Mouse (Mus musculus): ENCODE data around the gene Olfr1373. TPM values are rescaled to one million over a fixed set of nuclear protein-coding genes. Genes with fewer than 3 reads are reported as not detected.
"Not testable (repeated sequence)": the region's sequence is repeated elsewhere in the genome, so short reads cannot be mapped to it uniquely, and the experiment has no call there.

Gene Olfr1373
- polyA plus RNA-seq (2015; fragmentation: Nextera tagmentation; extraction: Ambion mirVana): not detected in 2 replicates

DNA sequence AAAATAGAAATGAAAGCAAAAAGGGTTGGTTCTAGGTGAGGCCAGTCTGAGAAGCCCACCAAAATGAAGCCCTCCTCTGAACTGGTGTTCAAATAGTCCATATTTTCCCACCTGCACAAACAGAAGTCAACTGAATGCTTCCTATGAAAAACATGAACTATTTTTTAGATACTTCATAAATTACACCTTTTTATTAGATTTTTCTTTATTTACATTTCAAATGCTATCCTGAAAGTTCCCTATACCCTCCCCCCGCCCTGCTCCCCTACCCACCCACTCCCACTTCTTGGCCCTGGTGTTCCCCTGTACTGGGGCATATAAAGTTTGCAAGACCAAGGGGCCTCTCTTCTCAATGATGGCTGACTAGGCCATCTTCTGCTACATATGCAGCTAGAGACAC is at the start of gene Olfr1373:
TSS of gene Olfr1373 (minus strand) at position 101 of the 400 bp plus-strand sequence.
- H3K9me3 ChIP-seq; H3K4me3 ChIP-seq; H3K4me2 ChIP-seq; H3K27ac ChIP-seq; H3K36me3 ChIP-seq; H3K4me1 ChIP-seq (replicated peaks); ATAC-seq (ENCODE audit: low FRiP score); H3K27me3 ChIP-seq; H3K9ac ChIP-seq: not testable (repeated sequence)
- WGBS: 79% methylated on average over 1 of the region's 1 CpGs

DNA sequence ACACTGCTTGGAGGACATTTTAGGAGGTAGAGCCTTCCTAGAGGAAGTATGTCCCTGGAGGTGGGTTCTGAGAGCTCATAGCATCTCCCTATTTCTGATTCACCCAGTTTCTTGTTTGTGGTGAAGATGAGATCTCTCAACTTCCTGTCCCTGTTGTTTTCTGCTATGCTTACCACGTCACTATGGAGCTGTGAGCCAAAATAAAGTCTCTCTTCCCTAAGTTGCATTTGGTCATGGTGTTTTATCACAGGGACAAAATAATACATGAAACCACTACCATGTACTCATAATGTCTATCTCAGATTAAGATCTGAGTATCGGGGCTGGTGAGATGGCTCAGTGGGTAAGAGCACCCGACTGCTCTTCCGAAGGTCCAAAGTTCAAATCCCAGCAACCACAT is 35.3 kb upstream of the Olfr1373 start:
- not testable (repeated sequence) for H3K9me3 ChIP-seq; H3K36me3 ChIP-seq; H3K4me3 ChIP-seq; H3K27me3 ChIP-seq; H3K4me1 ChIP-seq (replicated peaks); ATAC-seq (ENCODE audit: low FRiP score); H3K4me2 ChIP-seq; H3K27ac ChIP-seq; H3K9ac ChIP-seq
- 93% methylated on average over 4 of the region's 4 CpGs for WGBS

DNA sequence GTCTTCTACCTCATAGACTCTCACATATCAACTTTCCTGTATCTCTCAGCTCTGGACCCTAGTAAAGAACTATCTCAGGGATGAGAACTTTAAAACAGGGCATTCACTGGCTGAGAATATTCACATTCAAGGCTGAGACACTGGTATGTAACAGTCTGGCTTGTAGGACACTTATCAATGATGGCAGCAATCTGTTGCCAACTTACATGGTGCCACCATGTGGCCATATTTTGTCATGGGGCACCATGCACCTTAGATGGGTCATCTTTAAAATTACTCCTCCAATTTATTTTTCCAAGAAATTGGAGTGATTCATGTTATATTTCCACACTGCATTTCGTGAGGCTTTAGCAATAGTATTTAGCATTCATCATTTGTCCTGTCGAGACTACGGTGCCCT is 34.6 kb upstream of the Olfr1373 start:
- not testable (repeated sequence) for H3K27me3 ChIP-seq; H3K27ac ChIP-seq; H3K36me3 ChIP-seq; H3K4me1 ChIP-seq (replicated peaks); H3K9ac ChIP-seq; H3K4me2 ChIP-seq; H3K9me3 ChIP-seq; H3K4me3 ChIP-seq; ATAC-seq (ENCODE audit: low FRiP score)
- WGBS: 76% methylated on average over 2 of the region's 3 CpGs

DNA sequence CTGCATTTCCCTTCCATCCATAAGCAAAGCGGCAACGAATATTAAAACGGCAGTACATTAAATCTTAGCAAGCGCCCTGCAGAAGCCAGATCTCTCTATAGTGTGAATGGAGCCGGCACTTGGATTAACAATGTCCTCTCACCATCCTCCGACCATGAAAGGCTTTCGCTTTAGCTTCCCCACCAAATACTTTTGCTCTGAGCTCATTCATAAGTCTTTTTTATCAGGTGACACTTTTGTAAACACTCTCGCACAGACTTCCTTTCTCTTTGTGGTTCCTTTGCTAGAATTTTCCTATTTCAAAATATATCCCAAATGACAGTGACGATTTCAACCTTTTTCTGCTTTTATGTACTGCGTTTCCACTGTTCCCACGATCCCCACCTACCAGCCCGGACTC is 23.1 kb upstream of the Olfr1373 start:
- H3K4me3 ChIP-seq: peak overlapping the region; percentile 40
- no peaks in the 10 kb centered on the region for H3K9me3 ChIP-seq
- H3K4me1 ChIP-seq (replicated peaks): peaks cover 11% of the 10 kb centered on the region
- no peak for ATAC-seq (ENCODE audit: low FRiP score)
- no peaks in the 10 kb centered on the region for H3K36me3 ChIP-seq
- peaks cover 55% of the 10 kb centered on the region for H3K27me3 ChIP-seq
- 0 out of 2 replicates have a peak overlapping the region, but pooled peaks have one; percentile 49 for H3K9ac ChIP-seq
- 24% methylated on average over 12 of the region's 12 CpGs for WGBS
- H3K4me2 ChIP-seq: peak overlapping the region; percentile 59
- H3K27ac ChIP-seq: no peak overlapping the region

DNA sequence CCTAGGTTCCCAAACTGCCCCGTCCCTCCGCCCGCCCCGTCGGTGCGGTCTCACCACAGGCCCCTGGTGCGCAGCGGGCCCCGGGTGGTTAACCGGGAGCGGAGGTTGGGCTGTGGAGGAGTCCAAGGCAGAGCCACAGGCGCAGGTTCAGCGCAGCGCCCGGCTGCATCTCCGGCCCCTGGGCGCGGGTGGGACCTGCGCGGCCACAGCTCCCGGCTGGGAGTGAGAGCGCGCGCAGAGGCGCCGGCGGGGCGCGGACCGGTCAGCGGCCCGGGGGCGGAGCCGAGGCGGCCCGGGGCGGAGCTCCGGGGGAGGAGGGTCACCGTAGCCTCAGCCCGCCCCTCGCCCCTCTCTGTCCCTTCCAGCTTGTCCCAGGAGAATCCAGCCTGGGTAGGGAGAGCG is 22.6 kb upstream of the Olfr1373 start:
- Histone ChIP-seq H3K9ac (peak overlapping the region; percentile 49), H3K4me3 (peak overlapping the region; percentile 40), H3K27me3 (peaks cover 60% of the 10 kb centered on the region), H3K4me1 (replicated peaks) (peaks cover 11% of the 10 kb centered on the region), H3K4me2 (peak overlapping the region; percentile 59)
- not testable (repeated sequence) for H3K9me3 ChIP-seq, H3K36me3 ChIP-seq, H3K27ac ChIP-seq
- 1% methylated on average over 32 of the region's 42 CpGs for WGBS
- peak; percentile 46; the same call in 1 of the 2 replicates for ATAC-seq (ENCODE audit: low FRiP score)

DNA sequence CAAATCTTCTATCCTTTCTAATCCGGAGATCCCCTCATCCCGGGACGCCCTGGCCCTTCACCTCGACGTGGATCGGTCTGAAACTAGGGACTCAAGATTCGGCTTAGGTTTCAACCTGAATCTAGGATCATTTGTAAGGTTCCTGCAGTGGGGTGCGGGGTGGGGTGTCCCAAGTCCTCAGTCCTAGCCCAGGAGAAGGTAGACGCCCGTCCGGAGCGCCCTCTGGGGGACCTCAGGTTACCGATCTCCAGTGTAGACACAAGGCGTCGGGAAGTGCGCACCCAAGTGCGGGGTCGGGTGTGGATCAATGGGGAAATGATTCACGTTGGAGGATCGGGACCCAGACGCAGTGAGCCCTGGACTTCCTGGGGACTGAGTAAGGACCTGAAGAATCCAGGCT is 21.8 kb upstream of the Olfr1373 start:
- 1% methylated on average over 21 of the region's 21 CpGs for WGBS
- H3K27me3 ChIP-seq: peaks cover 60% of the 10 kb centered on the region
- H3K4me2 ChIP-seq: peak overlapping the region; percentile 19; the same call in 1 of the 2 replicates
- no peak overlapping the region for H3K4me3 ChIP-seq
- no peaks in the 10 kb centered on the region for H3K36me3 ChIP-seq
- H3K9ac ChIP-seq: no peak overlapping the region
- ATAC-seq (ENCODE audit: low FRiP score): no peak
- H3K27ac ChIP-seq: no peak overlapping the region
- H3K9me3 ChIP-seq: no peaks in the 10 kb centered on the region
- peaks cover 11% of the 10 kb centered on the region for H3K4me1 ChIP-seq (replicated peaks)

DNA sequence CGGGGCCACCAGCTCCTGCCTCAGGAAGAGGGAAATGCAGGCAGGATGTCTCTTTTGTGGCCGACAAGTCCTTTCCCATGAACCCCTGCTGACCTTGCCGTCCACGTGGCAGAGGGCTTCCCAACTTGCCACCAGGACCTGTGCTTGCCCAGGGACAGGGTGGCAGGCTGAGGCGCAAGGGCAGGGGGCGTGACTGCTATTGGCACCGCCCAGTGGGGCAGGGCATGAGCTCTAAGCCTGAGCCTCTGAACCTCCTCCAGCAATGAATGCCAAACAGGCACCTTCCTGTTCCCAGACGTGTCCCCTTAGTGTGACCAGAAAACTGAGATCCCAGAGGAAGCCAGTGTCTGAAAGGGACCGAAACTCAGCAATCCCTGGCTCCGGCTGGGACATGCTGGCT is 18.6 kb upstream of the Olfr1373 start:
- peaks cover 38% of the 10 kb centered on the region for H3K27me3 ChIP-seq
- no peaks in the 10 kb centered on the region for H3K36me3 ChIP-seq
- 36% methylated on average over 10 of the region's 10 CpGs for WGBS
- no peak overlapping the region for H3K4me2 ChIP-seq
- ATAC-seq (ENCODE audit: low FRiP score): no peak
- H3K4me3 ChIP-seq: no peak overlapping the region
- H3K4me1 ChIP-seq (replicated peaks): peaks cover 11% of the 10 kb centered on the region
- no peaks in the 10 kb centered on the region for H3K9me3 ChIP-seq
- H3K9ac ChIP-seq: no peak overlapping the region
- H3K27ac ChIP-seq: no peak overlapping the region

DNA sequence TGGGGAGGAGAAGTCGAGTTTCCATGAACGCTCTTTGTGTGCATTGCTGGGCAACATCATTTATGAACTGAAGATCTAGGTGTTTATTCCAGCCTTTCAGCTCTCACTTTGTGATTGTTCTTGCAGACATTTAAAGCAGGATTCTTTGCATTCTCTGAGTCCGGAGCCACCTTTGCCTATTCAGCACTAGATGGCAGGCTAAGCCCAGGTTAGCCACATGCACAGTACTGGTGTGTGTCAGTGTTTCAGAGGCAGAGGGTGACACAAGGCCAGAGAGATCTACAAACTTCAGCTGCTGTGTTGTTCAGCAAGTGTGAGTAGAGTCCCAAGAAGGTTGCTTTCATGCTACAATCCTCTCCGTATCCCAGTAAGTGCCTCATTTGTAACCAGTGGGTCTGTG is 1.7 kb downstream of the Olfr1373 start:
- not testable (repeated sequence) for H3K9me3 ChIP-seq; H3K4me1 ChIP-seq (replicated peaks); H3K36me3 ChIP-seq; H3K9ac ChIP-seq; H3K27ac ChIP-seq; H3K27me3 ChIP-seq; H3K4me2 ChIP-seq; H3K4me3 ChIP-seq
- WGBS: 50% methylated on average over 4 of the region's 4 CpGs
- ATAC-seq (ENCODE audit: low FRiP score): 0 out of 2 replicates have a peak, but pooled peaks have one; percentile 49

DNA sequence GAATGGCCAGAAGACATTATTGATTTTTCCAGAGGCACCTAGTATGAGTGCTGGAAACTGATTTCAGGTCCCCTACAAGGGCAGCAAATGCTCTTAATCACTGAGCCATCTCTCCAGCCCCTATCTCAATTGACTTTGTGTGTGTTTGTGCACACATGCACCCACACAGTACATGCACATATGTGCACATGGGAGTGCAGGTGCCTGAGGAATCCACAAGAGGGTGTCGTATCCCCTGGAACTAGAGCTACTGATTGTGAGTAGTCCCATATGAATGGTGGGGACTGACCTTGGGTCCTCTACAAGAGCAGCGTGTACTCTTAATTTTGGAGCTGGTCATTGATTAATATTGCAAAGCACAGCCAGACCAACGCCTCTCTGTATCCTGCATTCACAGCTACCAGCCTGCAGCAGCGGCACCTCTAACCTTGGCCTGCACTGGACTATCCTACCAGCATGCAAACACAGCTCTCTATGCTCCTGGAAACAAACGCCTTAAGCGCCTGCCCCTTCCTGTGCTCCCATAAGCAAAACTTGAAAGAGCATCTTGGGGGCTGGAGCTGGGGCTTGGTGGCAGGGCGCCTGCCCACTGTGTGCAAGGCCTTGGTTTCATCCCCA is 14.8 kb downstream of the Olfr1373 start:
- no peak for ATAC-seq (ENCODE audit: low FRiP score)

DNA sequence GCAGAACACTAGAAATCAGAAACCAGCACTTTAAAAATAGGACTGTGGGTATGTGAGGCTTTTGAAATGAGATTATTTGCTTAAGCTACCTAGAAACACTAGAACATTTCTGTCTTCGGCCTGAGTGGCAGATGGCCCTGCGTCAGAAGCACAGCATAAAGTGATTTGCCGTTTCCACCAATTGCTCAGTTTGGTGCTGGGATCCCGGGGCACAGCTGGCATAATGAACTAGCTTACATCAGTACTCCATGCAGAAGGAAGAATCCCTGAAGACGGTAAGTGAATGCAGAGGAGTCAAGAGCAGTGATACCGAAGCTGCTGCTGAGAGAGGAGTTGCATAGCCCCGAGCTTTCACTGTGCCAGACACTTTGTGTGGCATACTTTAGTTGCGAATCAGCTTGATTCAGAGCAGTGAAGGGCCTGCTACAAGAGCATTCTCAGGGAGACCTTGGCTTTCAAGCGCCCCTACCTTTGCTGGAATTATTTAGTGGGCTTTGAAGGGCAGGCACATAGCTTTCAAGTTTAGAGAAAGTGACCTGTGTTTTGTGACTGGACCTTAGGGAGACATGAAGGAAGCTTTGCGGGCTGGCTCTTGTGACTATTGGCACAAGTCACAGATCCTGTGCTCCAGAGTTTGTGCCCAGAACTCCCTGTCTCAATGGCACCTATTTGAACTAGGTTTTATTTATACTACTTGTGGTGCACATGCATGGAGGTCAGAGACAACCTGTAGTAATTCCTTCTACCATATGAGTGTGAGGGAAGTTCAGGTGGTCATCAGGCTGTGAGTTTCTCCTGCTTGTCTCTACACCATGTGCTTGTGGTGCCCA is 15.5 kb downstream of the Olfr1373 start:
- Histone ChIP-seq H3K4me3 (no peak overlapping the region), H3K9me3 (peaks cover 2% of the 10 kb centered on the region; the same call in 1 of the 2 replicates), H3K4me1 (replicated peaks) (peaks cover 5% of the 10 kb centered on the region; the same call in 1 of the 2 replicates), H3K27me3 (no peaks in the 10 kb centered on the region), H3K4me2 (no peak overlapping the region), H3K27ac (peak overlapping the region; percentile 42; the same call in 1 of the 2 replicates), H3K36me3 (peaks cover 27% of the 10 kb centered on the region), H3K9ac (no peak overlapping the region)
- WGBS: 78% methylated on average over 10 of the region's 10 CpGs
- no peak for ATAC-seq (ENCODE audit: low FRiP score)

More for the DNA sequence above, 14.8 kb downstream of the Olfr1373 start:
- Histone ChIP-seq H3K4me2 (no peak overlapping the region), H3K4me3 (no peak overlapping the region), H3K9me3 (peaks cover 9% of the 10 kb centered on the region), H3K27ac (no peak overlapping the region), H3K9ac (no peak overlapping the region), H3K27me3 (no peaks in the 10 kb centered on the region), H3K36me3 (peaks cover 20% of the 10 kb centered on the region), H3K4me1 (replicated peaks) (peaks cover 5% of the 10 kb centered on the region; the same call in 1 of the 2 replicates)
- WGBS: 85% methylated on average over 7 of the region's 7 CpGs

DNA sequence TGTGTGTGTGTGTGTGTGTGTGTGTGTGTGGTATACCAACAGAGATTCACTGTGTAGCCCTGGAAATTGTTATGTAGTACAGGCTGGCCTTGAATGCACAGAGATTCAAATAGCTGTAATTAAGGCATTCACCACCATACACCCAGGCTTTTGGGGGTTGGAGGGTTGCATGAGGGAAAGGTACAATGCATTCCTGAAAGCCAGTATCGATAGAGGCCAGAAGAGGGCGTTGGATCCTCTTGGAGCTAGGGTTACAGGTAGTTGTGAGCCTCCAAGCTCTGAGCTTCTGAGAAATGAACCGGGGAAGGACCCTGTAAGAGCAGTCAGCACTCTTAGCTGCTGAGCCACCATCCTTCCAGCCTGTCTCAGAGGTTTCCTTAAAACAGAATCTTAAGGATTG is 16.2 kb downstream of the Olfr1373 start:
- no peaks in the 10 kb centered on the region for H3K9me3 ChIP-seq
- peaks cover 34% of the 10 kb centered on the region for H3K36me3 ChIP-seq
- H3K27ac ChIP-seq: peak overlapping the region; percentile 42; the same call in 1 of the 2 replicates
- H3K4me1 ChIP-seq (replicated peaks): peaks cover 5% of the 10 kb centered on the region; the same call in 1 of the 2 replicates
- no peaks in the 10 kb centered on the region for H3K27me3 ChIP-seq
- no peak overlapping the region for H3K9ac ChIP-seq
- H3K4me3 ChIP-seq: no peak overlapping the region
- no peak for ATAC-seq (ENCODE audit: low FRiP score)
- 31% methylated on average over 3 of the region's 3 CpGs for WGBS
- H3K4me2 ChIP-seq: no peak overlapping the region

DNA sequence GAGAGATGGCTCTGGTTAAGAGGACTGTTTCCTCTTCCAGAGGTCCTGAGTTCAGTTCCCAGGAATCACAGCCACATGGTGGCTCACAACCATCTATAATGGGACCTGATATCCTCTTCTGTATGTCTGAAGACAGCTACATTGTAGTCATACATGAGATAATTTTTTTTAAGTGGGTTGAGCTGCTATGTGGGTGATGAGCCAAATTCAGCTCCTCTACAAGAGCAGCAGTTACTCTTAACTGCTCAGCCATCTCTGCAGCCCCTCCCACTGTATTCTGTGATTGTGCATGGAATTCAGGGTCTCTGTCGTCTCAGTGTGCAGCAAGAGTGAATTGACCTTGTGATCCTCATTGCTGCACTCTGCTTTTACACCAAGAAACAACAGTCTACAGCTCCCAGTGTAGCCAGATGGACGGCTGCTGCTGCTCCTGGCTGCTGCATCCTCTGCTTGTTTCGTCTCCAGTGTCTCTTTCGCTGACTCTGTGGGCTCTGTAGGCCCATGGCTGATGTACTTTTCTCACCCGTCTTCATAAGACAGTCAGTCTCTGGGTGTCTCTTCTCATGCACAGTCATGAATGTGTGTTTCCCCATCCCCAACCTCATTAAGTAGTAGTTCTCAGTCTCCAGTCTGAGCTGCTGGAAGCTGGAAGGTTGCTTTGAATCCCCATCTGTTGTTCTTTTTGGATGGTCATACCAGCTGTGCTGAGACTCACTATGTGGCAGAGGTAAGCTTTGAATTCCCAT is 16.8 kb downstream of the Olfr1373 start:
- Histone ChIP-seq H3K27ac (peak overlapping the region; percentile 42), H3K9me3 (no peaks in the 10 kb centered on the region), H3K4me3 (no peak overlapping the region), H3K27me3 (no peaks in the 10 kb centered on the region), H3K4me2 (no peak overlapping the region), H3K36me3 (peaks cover 39% of the 10 kb centered on the region), H3K4me1 (replicated peaks) (peaks cover 5% of the 10 kb centered on the region; the same call in 1 of the 2 replicates), H3K9ac (no peak overlapping the region)
- 67% methylated on average over 5 of the region's 5 CpGs for WGBS
- no peak for ATAC-seq (ENCODE audit: low FRiP score)

Data from hindbrain, embryonic 13.5 days (tissue).